Mouse (Mus musculus): ENCODE results near the gene Nostrin.

Gene Nostrin

GRCm38 (mm10) chr2:69129425-69130210 is 6.0 kb upstream of the Nostrin start:
- DNase-seq (ENCODE audit: low spot score in 2 of 2) = no peak

- no peak for DNase-seq (ENCODE audit: low spot score in 2 of 2)
Observed at GRCm38 (mm10) chr2:69132046-69132445, 3.6 kb upstream of the Nostrin start.

- DNase-seq (ENCODE audit: low spot score in 2 of 2) = no peak
Observed at GRCm38 (mm10) chr2:69132488-69133040, 3.0 kb upstream of the Nostrin start.

GRCm38 (mm10) chr2:69134186-69134585 is 1.4 kb upstream of the Nostrin start:
- DNase-seq (ENCODE audit: low spot score in 2 of 2) = no peak

GRCm38 (mm10) chr2:69134937-69135336 is 663 bp upstream of the Nostrin start:
- DNase-seq (ENCODE audit: low spot score in 2 of 2) = no peak

GRCm38 (mm10) chr2:69137406-69138084 is 1.9 kb downstream of the Nostrin start:
- no peak for DNase-seq (ENCODE audit: low spot score in 2 of 2)

- DNase-seq (ENCODE audit: low spot score in 2 of 2) = no peak
Observed at GRCm38 (mm10) chr2:69138759-69139158, 3.2 kb downstream of the Nostrin start.

GRCm38 (mm10) chr2:69140215-69140614 is 4.6 kb downstream of the Nostrin start:
- DNase-seq (ENCODE audit: low spot score in 2 of 2) = no peak

- DNase-seq (ENCODE audit: low spot score in 2 of 2) = no peak
Observed at GRCm38 (mm10) chr2:69140816-69141215, 5.2 kb downstream of the Nostrin start.

GRCm38 (mm10) chr2:69148691-69149090 is 13.1 kb downstream of the Nostrin start:
- no peak for DNase-seq (ENCODE audit: low spot score in 2 of 2)

GRCm38 (mm10) chr2:69149154-69149553 is 13.6 kb downstream of the Nostrin start:
- no peak for DNase-seq (ENCODE audit: low spot score in 2 of 2)

GRCm38 (mm10) chr2:69150841-69151240 is 15.2 kb downstream of the Nostrin start:
- DNase-seq (ENCODE audit: low spot score in 2 of 2) = no peak

GRCm38 (mm10) chr2:69155861-69156260 is 20.3 kb downstream of the Nostrin start:
- DNase-seq (ENCODE audit: low spot score in 2 of 2) = no peak

GRCm38 (mm10) chr2:69156283-69156682 is 20.7 kb downstream of the Nostrin start:
- no peak for DNase-seq (ENCODE audit: low spot score in 2 of 2)

- DNase-seq (ENCODE audit: low spot score in 2 of 2) = no peak
Observed at GRCm38 (mm10) chr2:69158907-69159306, 23.3 kb downstream of the Nostrin start.

GRCm38 (mm10) chr2:69170395-69171077 is 34.9 kb downstream of the Nostrin start:
- no peak for DNase-seq (ENCODE audit: low spot score in 2 of 2)

GRCm38 (mm10) chr2:69175296-69175695 is 39.7 kb downstream of the Nostrin start:
- no peak for DNase-seq (ENCODE audit: low spot score in 2 of 2)

- no peak for DNase-seq (ENCODE audit: low spot score in 2 of 2)
Observed at GRCm38 (mm10) chr2:69179721-69180120, 44.1 kb downstream of the Nostrin start.

GRCm38 (mm10) chr2:69187990-69188389 is 52.4 kb downstream of the Nostrin start:
- no peak for DNase-seq (ENCODE audit: low spot score in 2 of 2)

GRCm38 (mm10) chr2:69188732-69189131 is 53.1 kb downstream of the Nostrin start:
- peak in 1 of 2 experiments; percentile 11 for DNase-seq (ENCODE audit: low spot score in 2 of 2)

- no peak for DNase-seq (ENCODE audit: low spot score in 2 of 2)
Observed at GRCm38 (mm10) chr2:69189222-69189621, 53.6 kb downstream of the Nostrin start.

- no peak for DNase-seq (ENCODE audit: low spot score in 2 of 2)
Observed at GRCm38 (mm10) chr2:69191059-69191458, 55.5 kb downstream of the Nostrin start.
